Mouse (Mus musculus) gastrocnemius, adult 18-20 months (tissue): ENCODE measurements around the gene Rab3c. TPM values are rescaled to one million over a fixed set of nuclear protein-coding genes. Genes with fewer than 3 reads are reported as not detected.

Experiments used
- DNase-seq: peaks from one replicate; pipeline ENCODE4 v3.0.0; 2021; ENCODE audit warnings: low spot score
- long read RNA-seq, 2 experiments: library from polyadenylated mRNA; stranded (forward); transcript quantifications; one replicate each; pipeline ENCODE4 v2.0.0; 2021
- total RNA-seq, 2 experiments: library from RNA; stranded (reverse); gene quantifications; 2 replicates each; pipeline ENCODE4 v1.2.3; 2021

Rab3c gene
- not detected for total RNA-seq
- long read RNA-seq, experiment 1, result 0 reads
- long read RNA-seq, experiment 2, result 0 reads

- no peak for DNase-seq
Observed at GRCm38 (mm10) chr13:110280563-110281144, at the start of gene Rab3c. Gene Rab3c, minus strand, starts transcription at chr13:110280996.

- no peak for DNase-seq
Observed at GRCm38 (mm10) chr13:110318746-110319145, 38.0 kb upstream of the Rab3c start.

DNA sequence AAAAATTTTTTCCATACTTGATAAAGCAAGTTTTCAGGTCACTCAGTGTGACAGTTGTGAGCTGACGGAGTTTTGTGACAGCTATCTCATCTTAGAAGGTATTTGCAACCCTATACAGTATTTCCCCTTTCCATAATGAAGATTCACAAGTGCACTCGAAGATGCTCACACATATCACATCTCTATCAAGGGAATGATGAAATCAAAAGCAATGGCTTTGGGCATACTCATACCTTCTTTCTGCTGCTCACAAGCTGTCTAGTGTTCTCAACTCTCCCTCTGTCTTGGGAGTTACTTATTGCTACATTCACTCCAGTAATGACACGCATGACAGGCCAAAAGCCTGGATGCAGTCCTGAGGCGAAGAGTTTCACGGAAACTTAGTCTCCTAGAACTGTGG is 26.4 kb upstream of the Rab3c start:
- no peak for DNase-seq

DNA sequence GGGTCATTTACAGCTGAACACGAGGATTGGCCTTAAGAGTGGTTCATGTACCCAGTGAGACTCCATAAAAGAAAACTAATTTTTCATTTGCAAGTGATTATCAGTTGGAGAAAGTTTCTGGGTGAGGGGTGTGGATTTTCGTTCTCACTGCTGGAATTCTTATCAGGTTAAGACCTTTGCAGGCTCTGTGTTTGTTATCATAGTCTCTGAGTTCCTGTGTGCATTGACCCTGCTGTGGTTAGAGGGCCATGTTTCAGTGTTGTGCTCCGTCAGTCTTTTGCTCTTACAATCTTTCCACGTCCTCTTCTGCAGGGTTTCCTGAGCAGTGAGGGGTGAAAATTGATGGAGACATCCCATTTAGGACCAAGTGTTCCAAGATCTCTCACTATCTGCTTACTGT is 16.3 kb upstream of the Rab3c start:
- DNase-seq, result no peak

- DNase-seq, result no peak
Observed at GRCm38 (mm10) chr13:110288499-110288898, 7.7 kb upstream of the Rab3c start.

GRCm38 (mm10) chr13:110283781-110284180 is 3.0 kb upstream of the Rab3c start:
- DNase-seq, result no peak

DNA sequence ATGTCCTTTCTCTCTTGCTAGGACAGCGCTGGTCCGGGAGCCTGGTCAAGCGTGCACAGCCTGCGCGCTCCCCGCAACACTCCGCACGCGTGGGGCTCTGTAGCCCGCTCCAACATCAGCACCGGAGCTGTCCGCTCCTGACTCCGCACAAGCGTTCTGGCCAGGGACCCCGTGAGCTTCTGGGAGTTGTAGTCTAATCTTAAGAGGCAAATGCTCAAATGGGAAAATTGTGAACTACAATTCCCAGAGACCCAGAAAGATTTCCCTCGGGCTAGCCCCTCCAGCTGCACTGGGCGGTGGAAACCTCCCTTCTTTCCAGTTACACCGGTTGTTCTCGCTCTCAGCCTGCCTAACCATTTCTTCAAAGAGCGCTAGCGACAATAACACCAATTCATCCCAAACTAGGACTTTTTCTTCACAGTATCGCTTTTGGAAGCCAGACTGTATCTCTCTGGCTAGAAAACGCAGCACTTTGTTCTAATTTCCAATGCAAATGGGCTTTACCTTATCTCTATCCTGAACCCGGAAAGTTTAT is 701 bp downstream of the Rab3c start:
- peak; percentile 2 for DNase-seq

GRCm38 (mm10) chr13:110278976-110279736 is 1.6 kb downstream of the Rab3c start:
- DNase-seq, result no peak

DNA sequence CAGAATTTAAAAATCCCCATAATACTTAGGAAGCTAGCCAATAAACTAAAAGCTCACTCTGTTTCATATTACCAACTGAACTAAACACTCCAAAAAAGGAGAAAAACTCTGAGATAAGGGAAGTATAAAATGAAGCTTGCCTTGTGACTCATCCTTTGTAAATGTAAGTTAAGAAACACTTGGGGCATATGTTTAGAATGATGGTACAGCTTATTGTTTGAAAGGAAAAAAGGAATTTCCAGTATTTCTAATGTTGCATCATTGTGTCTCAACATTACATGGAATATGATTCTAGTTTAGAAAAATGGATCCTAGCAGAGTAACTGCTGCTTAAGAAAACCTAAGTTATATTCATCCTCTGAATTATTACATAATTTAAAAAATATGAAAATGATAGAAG is 3.1 kb downstream of the Rab3c start:
- no peak for DNase-seq

DNA sequence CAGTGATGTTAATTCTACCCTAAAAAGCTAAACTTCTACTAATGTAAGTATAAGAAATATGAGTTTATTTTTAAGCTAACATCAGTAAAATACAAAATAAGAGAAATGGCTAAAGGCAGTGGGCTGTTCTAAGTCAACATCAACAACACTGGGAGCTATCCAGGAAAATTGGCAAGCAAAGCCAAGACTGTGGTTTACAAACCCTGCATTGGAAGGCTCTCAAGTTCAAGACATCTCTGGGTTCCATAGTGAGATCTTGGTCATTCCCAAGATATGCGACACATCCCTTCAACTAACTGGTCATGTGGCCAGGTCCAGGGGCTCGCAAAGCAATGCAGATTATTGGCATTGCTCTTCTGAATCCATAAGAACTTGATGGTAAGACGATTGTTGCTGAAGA is 5.3 kb downstream of the Rab3c start:
- no peak for DNase-seq

GRCm38 (mm10) chr13:110260649-110261048 is 20.1 kb downstream of the Rab3c start:
- no peak for DNase-seq

- no peak for DNase-seq
Observed at GRCm38 (mm10) chr13:110251453-110251852, 29.3 kb downstream of the Rab3c start.

DNA sequence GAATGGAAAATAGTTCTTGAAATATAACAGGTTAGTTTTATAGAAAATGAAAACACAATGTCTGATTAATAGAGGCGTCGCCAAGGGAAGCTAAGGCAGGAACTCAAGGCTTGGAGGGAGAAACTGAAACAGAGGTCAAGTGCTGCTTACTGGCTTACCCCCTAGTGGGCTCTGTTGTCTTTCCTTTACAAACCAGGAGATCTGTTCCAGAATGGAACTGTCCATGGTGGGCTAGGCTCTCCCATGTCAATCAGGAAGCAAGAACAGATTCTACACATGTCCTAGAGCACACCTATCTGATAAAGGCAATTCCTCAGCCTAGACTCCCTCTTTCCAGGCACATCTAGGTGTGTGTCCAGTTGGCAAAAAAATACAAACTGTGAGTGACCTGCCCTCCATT is 32.3 kb downstream of the Rab3c start:
- DNase-seq, result no peak

GRCm38 (mm10) chr13:110238970-110239369 is 41.8 kb downstream of the Rab3c start:
- no peak for DNase-seq

DNA sequence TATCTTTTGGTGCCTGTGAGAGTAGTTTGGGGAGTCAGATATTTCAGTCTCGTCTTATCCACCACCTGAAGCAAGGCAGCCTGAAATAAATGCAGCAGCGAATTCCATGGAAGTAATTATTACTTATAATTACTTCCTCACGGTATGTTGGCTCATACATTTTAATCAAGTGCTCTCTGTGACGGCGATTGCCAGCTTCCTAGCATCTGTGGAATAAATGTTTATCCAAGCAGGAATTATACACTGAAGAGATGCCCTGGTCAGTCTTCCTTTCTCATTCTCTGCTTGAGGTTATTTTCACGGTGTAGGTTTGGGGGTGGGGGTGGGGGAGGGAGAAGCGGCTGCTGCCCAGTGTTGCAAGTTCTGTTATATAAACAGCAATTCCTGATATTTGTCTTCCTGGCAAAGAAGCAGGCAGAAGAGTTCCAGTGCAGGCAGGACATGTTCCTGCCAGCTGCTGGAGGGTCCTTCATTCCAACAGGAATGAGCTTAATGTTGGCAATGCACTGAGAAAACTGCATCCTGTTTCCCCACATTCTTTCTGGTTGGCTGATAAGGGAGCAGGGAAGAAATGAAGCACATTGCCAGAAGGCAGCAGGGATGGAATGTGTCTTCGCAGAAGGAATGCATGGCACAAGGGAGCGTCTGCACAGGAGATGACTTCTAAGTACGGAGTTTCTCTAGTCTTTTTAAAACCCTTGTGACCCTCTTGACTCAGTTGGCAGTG is 43.4 kb downstream of the Rab3c start:
- DNase-seq, result no peak

DNA sequence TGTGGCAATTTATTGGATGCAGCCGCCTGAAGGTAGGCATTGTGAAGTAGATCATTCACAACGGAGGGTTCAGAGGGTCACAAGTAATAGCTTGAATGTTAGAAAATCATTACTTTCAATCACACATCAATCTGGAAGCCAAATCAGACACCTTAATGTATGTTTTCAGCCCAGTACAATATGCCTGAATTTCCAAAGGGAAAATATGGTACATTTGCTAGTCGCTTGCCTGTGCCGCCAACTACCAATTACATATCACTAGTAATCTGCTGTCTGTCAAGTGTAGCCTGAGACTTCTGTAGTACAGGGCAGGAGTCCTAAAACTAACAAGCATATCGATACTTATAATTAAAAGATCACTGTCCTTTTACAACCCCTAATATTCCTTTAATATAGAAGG is 47.4 kb downstream of the Rab3c start:
- no peak for DNase-seq

GRCm38 (mm10) chr13:110231086-110231688 is 49.6 kb downstream of the Rab3c start:
- DNase-seq, result no peak

- no peak for DNase-seq
Observed at GRCm38 (mm10) chr13:110230046-110230445, 50.8 kb downstream of the Rab3c start.

- DNase-seq, result no peak
Observed at GRCm38 (mm10) chr13:110219195-110219594, 61.6 kb downstream of the Rab3c start.

DNA sequence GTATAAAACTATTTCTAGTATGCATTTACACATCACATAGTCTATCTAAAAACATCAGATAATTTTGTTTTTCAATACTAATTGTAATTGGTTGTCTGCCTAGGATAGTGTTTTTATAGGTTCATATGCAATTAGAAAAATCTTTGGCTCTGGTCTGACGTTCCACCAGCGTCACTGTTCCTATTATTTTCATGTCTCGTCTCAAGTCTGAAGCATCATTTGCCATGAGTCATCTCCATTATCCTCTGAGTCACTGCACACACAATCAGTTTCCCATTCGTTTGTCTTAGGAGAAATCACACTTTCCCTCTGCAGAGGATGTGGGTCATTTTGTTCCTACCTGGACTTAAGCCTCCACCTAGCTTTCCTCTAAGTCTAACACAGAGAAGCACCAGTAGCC is 62.3 kb downstream of the Rab3c start:
- no peak for DNase-seq

DNA sequence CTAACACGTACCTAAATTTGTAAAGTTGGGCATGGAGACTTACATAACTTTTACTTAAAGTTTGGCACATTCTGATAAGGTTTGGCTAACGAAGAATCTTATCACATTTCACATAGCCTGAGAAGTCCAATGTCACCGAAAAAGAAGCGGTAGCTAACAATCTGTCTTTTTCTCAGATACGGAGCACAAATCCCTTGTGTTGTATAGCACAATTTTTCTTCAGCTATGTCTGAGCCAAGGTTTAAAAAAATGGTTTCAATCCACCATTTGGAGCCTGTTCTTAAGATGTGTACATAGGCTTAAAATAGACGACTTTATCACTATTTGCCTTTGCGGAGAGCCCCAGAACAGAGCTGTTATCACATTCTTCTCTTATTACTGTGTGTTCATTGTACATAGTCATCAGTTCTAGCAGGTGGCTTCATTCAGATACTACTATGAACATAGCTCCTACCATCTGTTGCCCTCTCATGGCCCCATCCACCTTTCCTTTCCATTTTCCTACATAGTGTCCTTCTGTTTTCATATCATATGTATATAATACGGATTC is 69.2 kb downstream of the Rab3c start:
- no peak for DNase-seq

DNA sequence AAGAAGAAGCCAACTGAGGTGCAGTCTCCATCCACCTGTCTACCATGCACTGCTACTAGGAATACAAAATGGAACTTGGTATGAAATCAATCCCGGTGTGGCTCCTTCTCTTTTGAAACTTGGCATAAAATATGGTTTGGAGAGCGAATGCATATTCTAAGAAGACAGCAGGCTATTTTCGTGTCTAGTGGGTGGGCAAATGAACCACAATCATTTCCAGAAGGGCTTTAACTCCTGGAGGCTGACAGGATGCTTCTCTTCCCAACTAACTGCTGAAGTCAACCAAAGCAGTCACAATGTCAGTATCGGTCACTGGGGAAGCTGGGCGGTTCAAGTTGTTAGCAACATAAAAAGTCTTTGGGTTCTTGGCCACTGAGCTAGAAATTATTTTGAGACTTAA is 81.9 kb downstream of the Rab3c start:
- DNase-seq, result no peak
